Mouse (Mus musculus) midbrain, embryonic 12.5 days (tissue): ENCODE data around the gene Hbb-bh2. TPM values are rescaled to one million over a fixed set of nuclear protein-coding genes. Genes with fewer than 3 reads are reported as not detected.
"Not testable (repeated sequence)": the region's sequence is repeated elsewhere in the genome, so short reads cannot be mapped to it uniquely, and the experiment has no call there.

ENCODE experiments used
- ATAC-seq: fragments of 200-750 bp; cut with Nextera tagmentation; 2 replicates; pipeline ENCODE4 v1.8.0; 2017; ENCODE audit warnings: low read depth, moderate TSS enrichment, moderate library complexity; ENCODE audit not compliant: low FRiP score
- H3K27ac ChIP-seq: fragments of 300-500 bp; sonication (generic); replicated peaks from 2 replicates; pipeline ENCODE4 v1.5.1; 2016; ENCODE audit warnings: mild to moderate bottlenecking
- H3K27me3 ChIP-seq: fragments of 300-500 bp; sonication (generic); 2 replicates; pipeline ENCODE4 v1.6.1; 2016; ENCODE audit warnings: mild to moderate bottlenecking
- H3K36me3 ChIP-seq: fragments of 300-500 bp; sonication (generic); 2 replicates; pipeline ENCODE4 v1.6.1; 2016
- H3K4me1 ChIP-seq: fragments of 300-500 bp; sonication (generic); 2 replicates; pipeline ENCODE4 v1.6.1; 2016
- H3K4me2 ChIP-seq: fragments of 300-500 bp; sonication (generic); replicated peaks from 2 replicates; pipeline ENCODE4 v1.6.1; 2016; ENCODE audit warnings: mild to moderate bottlenecking, moderate library complexity
- H3K4me3 ChIP-seq: fragments of 300-500 bp; sonication (generic); 2 replicates; pipeline ENCODE4 v1.5.1; 2016; ENCODE audit warnings: mild to moderate bottlenecking
- H3K9ac ChIP-seq: fragments of 300-500 bp; sonication (generic); replicated peaks from 2 replicates; pipeline ENCODE4 v1.6.1; 2016; ENCODE audit warnings: mild to moderate bottlenecking, moderate library complexity
- H3K9me3 ChIP-seq: fragments of 300-500 bp; sonication (generic); 2 replicates; pipeline ENCODE4 v1.6.1; 2016; ENCODE audit warnings: mild to moderate bottlenecking
- WGBS: fragments of 180-500 bp; shearing (Covaris S2); methylation state at CpG from one replicate; pipeline ENCODE4 v1.1.7; 2016; 5-methylcytosine and 5-hydroxymethylcytosine counted together
- polyA plus RNA-seq: library from polyadenylated mRNA; unstranded; fragments of >200 nt; fragmentation: Nextera tagmentation; extraction: Ambion mirVana; gene quantifications from 2 replicates; pipeline ENCODE4 v1.2.1, GENCODE M21; 2016

The Hbb-bh2 gene
- polyA plus RNA-seq, 1 experiment from 2014 or later: not detected

DNA sequence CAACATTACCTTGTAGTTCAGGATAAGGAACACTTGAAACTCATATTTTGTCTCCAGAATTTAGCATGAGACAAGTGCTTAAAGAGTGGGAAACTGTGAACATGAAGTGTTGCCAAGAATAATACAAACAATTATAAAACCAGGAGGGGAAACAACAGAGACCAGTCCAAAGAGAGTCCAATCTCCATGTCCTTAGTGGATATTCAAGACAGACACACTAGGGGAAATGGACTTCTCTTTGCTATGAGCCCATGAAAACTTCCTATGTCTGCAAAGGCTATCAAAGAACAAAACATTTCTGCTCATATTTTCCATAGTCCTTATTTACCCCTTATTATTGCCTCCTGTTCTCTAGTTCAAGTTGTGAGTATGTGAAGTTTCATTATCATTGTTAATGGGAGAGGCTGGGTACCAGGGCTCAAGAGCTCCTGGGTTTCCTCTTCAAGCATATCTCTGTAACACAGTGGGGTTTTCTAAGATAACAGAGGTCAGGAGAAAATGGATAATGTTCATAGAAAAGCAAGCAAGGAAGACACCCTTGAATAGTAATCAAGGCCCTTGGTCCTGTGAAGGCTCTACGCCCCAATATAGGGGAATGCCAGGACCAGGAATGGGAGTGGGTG lies 29.0 kb downstream of the Hbb-bh2 start:
- ATAC-seq: no peak
- Histone ChIP-seq H3K4me3 (no peak overlapping the region), H3K36me3 (no peaks in the 10 kb centered on the region), H3K27ac (no peak overlapping the region), H3K9me3 (no peaks in the 10 kb centered on the region), H3K9ac (no peak overlapping the region), H3K4me1 (no peaks in the 10 kb centered on the region), H3K27me3 (no peaks in the 10 kb centered on the region), H3K4me2 (no peak overlapping the region)
- 90% methylated on average over 1 of the region's 1 CpGs for WGBS

DNA sequence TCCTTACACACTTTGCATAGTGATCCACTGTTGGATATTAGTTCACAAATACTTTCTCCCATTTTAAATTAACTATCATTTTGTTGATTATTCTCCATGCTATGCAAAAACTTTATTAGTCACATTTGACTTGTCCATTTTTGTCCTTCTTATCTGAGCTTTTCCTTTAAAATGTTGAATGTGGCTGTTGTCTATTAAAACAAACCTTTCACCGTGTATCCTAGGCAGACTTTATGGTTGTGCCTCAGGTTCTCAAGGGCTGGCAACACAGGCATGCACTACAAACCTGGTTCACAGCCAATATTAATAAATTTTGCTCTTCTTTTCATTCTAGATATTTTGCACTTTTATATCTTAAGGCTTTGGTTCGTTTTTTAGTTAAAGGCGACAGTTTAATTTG lies 29.6 kb downstream of the Hbb-bh2 start:
- H3K27ac ChIP-seq: no peak overlapping the region

DNA sequence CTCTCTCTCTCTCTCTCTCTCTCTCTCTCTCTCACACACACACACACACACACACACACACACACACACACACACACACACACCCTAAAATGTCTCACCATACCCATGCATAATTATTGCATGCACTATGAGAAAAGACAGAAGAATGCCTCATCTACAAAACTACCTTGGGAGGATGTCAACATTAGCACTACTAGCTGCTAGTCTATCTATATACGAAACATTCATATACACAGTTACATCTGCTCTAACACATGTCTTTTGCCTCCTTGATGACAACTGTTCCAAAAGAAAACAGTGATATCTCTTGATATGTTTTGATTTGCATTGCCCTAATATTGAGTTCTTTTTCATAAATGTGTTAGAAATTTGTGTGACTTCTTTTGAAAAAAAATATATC lies 30.0 kb downstream of the Hbb-bh2 start:
- Histone ChIP-seq H3K9ac (no peak overlapping the region), H3K4me1 (no peaks in the 10 kb centered on the region), H3K4me3 (no peak overlapping the region), H3K9me3 (no peaks in the 10 kb centered on the region), H3K27me3 (no peaks in the 10 kb centered on the region), H3K27ac (no peak overlapping the region), H3K36me3 (no peaks in the 10 kb centered on the region), H3K4me2 (no peak overlapping the region)
- WGBS: 86% methylated on average over 1 of the region's 1 CpGs
- ATAC-seq: no peak

More for the DNA sequence above, 29.6 kb downstream of the Hbb-bh2 start:
- 82% methylated on average over 3 of the region's 3 CpGs for WGBS
- Histone ChIP-seq H3K27me3 (no peaks in the 10 kb centered on the region), H3K4me3 (no peak overlapping the region), H3K36me3 (no peaks in the 10 kb centered on the region), H3K9me3 (no peaks in the 10 kb centered on the region), H3K9ac (no peak overlapping the region), H3K4me1 (no peaks in the 10 kb centered on the region), H3K4me2 (no peak overlapping the region)
- no peak for ATAC-seq

DNA sequence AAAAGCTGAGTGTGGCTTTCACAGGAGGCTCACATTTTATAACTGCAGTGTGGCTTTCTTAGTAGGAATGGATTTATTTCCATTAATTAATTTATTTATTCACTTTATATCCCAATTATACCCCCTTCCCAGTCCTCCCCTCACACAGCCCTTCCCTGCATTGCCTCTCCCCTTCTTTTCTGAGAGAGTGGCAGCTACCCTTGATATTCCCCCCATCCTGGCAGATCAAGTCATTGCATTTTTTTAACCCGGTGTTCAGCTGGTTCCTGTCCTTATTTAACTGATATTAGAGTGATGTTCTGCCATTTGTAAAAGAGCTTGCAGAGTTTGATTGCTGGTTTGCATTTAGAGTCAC lies 30.5 kb downstream of the Hbb-bh2 start:
- H3K36me3 ChIP-seq: no peaks in the 10 kb centered on the region

DNA sequence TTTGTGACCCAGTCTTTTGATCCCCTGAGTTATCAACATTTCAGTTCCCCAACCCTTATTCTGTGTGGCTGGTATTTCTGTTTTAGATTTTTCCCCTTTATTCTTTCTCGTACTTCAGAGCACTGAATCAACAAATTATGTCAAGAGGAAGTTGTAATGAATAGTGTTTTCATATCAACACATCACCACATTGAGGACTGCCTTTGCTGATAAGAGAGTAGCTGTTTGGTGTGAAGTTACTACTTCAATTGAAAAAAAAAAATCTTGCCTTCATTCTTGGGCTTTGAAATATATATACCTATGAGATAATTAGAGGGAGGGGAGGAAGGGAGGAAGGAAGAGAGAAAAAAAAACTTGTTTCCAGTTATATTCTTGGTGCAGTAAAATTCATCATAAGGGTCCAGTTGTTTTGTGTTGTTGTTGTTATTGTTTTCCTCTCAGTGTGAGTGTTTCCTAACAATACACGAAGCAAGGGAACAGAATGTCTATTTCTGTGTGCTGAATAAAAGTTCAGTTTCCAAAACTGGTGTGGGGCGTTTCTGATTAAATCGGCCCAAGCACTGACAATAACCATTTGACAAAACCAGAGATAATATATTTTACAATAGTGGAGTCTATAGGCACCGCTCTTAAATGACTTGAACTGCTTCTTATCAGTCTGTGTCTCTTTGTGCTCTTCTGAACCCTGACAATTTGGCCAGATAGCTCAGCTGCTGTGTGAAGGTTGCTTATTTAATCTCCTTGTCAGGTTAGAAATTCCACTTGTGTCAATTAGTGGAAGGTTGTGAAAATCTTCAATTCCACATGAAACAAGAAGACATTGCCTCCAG lies 31.1 kb downstream of the Hbb-bh2 start:
- Histone ChIP-seq H3K36me3 (no peaks in the 10 kb centered on the region), H3K9me3 (no peaks in the 10 kb centered on the region), H3K4me2 (no peak overlapping the region), H3K27ac (no peak overlapping the region), H3K4me3 (no peak overlapping the region), H3K9ac (no peak overlapping the region), H3K27me3 (no peaks in the 10 kb centered on the region), H3K4me1 (no peaks in the 10 kb centered on the region)
- no peak for ATAC-seq
- 71% methylated on average over 5 of the region's 5 CpGs for WGBS

More for the DNA sequence above, 30.5 kb downstream of the Hbb-bh2 start:
- no peak for ATAC-seq
- Histone ChIP-seq H3K27ac (no peak overlapping the region), H3K27me3 (no peaks in the 10 kb centered on the region), H3K4me2 (no peak overlapping the region), H3K4me3 (no peak overlapping the region), H3K4me1 (no peaks in the 10 kb centered on the region), H3K9me3 (no peaks in the 10 kb centered on the region), H3K9ac (no peak overlapping the region)
- 79% methylated on average over 1 of the region's 1 CpGs for WGBS

DNA sequence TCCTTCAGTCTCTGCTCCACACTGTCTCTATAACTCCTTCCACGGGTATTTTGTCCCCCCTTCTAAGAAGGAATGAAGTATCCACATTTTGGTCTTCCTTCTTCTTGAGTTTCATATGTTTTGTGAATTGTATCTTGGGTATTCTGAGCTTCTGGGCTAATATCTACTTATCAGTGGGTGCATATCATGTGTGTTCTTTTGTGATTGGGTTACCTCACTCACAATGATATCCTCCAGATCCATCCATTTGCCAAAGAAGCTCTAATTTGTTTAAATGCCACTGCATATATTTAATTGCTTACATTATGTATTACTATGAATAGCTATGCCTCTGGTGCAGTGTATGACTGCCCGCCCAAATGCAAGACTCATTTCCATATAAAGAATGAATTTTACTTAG lies 32.2 kb downstream of the Hbb-bh2 start:
- 71% methylated on average over 2 of the region's 2 CpGs for WGBS
- ATAC-seq, H3K27ac ChIP-seq: not testable (repeated sequence)

DNA sequence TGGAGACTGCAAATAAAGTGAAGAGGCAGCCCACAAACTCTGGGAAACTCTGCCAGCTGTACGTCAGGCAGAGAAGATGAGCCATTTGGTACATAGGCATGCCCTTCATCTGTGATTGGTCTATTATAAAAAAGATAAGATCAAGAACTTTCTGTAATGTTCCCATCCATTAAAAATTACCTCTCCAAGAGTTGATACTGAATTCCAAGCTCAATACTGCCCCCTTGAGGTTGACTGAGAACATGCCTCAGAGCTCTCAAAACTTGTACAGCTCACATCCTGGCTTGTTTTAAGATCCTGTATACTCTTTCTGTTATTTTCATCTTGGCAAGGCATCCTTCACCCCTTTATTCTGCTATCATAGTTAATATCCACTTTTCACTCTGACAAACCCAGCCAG lies 33.5 kb downstream of the Hbb-bh2 start:
- 74% methylated on average over 1 of the region's 1 CpGs for WGBS
- no peaks in the 10 kb centered on the region for H3K36me3 ChIP-seq
- no peaks in the 10 kb centered on the region for H3K9me3 ChIP-seq
- H3K27me3 ChIP-seq: no peaks in the 10 kb centered on the region
- H3K9ac ChIP-seq: no peak overlapping the region
- no peaks in the 10 kb centered on the region for H3K4me1 ChIP-seq
- H3K4me2 ChIP-seq: no peak overlapping the region
- no peak overlapping the region for H3K27ac ChIP-seq
- H3K4me3 ChIP-seq: no peak overlapping the region
- no peak for ATAC-seq

More for the DNA sequence above, 32.2 kb downstream of the Hbb-bh2 start:
- H3K36me3 ChIP-seq, H3K4me1 ChIP-seq, H3K4me3 ChIP-seq, H3K4me2 ChIP-seq, H3K9ac ChIP-seq, H3K27me3 ChIP-seq, H3K9me3 ChIP-seq: not testable (repeated sequence)

DNA sequence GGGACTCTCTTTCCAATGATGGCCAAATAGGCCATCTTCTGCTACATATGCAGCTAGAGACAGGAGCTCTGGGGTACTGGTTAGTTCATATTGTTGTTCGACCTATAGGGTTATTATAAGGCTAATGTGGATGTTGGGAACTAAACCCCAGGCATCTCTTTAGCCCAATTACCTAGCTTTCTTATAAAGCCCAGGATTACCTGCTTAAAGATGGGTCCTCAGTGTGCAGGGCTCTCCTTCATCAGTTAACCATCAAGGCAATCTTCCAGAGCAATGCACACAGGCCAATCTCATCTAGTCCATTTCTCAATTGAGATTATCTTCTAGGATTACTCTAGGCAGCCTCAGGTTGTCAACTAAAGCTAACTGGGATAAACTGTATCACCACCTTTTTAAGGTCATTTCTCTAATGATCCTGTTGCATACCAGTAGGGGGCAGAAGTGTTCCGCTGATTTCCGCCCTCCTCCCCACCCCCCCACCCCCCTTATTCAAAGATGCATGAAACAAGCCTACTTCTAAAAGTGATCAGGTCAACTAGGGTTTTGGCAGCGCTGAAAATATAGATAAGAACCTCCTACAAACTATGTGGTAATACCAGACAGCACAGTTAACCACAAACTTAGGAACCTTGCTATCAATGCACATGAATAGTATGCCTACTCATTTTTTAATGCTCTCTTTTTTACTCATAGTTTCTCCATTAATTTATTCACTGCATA lies 47.5 kb downstream of the Hbb-bh2 start:
- no peak overlapping the region for H3K9ac ChIP-seq
- H3K27ac ChIP-seq: no peak overlapping the region
- no peaks in the 10 kb centered on the region for H3K4me1 ChIP-seq
- H3K36me3 ChIP-seq: no peaks in the 10 kb centered on the region
- no peaks in the 10 kb centered on the region for H3K27me3 ChIP-seq
- no peak overlapping the region for H3K4me3 ChIP-seq
- ATAC-seq: no peak
- H3K9me3 ChIP-seq: no peaks in the 10 kb centered on the region
- H3K4me2 ChIP-seq: no peak overlapping the region
- WGBS: 27% methylated on average over 4 of the region's 4 CpGs

DNA sequence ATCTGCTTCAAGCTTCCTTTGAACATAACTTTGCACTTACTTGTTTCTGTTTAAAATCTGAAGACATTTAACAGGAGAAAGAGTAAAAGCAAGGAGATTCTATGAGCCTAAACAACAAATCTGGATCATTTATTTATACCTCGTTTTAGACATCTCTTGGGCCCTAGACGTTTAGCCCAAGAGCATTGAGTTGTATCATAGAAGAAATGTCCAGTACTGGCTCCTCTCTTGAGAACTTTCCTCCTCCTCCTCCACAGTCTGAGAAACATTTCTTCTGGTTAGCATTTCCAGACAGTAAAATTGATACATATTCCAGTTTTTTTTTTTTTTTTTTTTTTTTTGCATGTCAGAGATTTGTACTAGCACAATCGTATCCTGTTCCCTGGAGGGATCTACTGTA lies 48.6 kb downstream of the Hbb-bh2 start, which contains the start of gene Olfr67:
Gene Olfr67, minus strand, starts transcription at position 101 of the 400 bp plus-strand sequence.
- Histone ChIP-seq H3K27me3 (no peaks in the 10 kb centered on the region), H3K4me1 (no peaks in the 10 kb centered on the region), H3K36me3 (no peaks in the 10 kb centered on the region), H3K9me3 (no peaks in the 10 kb centered on the region), H3K9ac (no peak within 1 kb of the TSS), H3K27ac (no peak within 1 kb of the TSS), H3K4me2 (no peak within 1 kb of the TSS), H3K4me3 (no peak within 1 kb of the TSS)
- ATAC-seq: no peak
- WGBS: 91% methylated on average over 3 of the region's 3 CpGs

Other genes starting within 250 kb of the Hbb-bh2 start
- gene Olfr619, start 239.9 kb downstream of the Hbb-bh2 start, polyA plus RNA-seq: not detected in 2 replicates
- not detected in 2 replicates for gene Olfr620, start 228.0 kb downstream of the Hbb-bh2 start, polyA plus RNA-seq
- gene Olfr622, start 197.8 kb downstream of the Hbb-bh2 start, polyA plus RNA-seq: not detected in 2 replicates
- gene Olfr623, start 176.8 kb downstream of the Hbb-bh2 start, polyA plus RNA-seq: not detected in 2 replicates
- gene Olfr624, start 169.3 kb downstream of the Hbb-bh2 start, polyA plus RNA-seq: not detected in 2 replicates
- gene Olfr625-ps1, start 157.8 kb downstream of the Hbb-bh2 start, polyA plus RNA-seq: not detected in 2 replicates
- gene Olfr243, start 125.8 kb downstream of the Hbb-bh2 start, polyA plus RNA-seq: not detected in 2 replicates
- not detected in 2 replicates for gene Olfr628, start 110.1 kb downstream of the Hbb-bh2 start, polyA plus RNA-seq
- gene Olfr629, start 95.6 kb downstream of the Hbb-bh2 start, polyA plus RNA-seq: not detected in 2 replicates
- gene Olfr630, start 83.2 kb downstream of the Hbb-bh2 start, polyA plus RNA-seq: not detected in 2 replicates
- not detected in 2 replicates for gene Olfr69, start 68.9 kb downstream of the Hbb-bh2 start, polyA plus RNA-seq
- gene Olfr68, start 60.8 kb downstream of the Hbb-bh2 start, polyA plus RNA-seq: not detected in 2 replicates
- gene Olfr67, start 48.7 kb downstream of the Hbb-bh2 start, polyA plus RNA-seq: not detected in 2 replicates
- gene Hbb-bt, start 26.5 kb downstream of the Hbb-bh2 start, polyA plus RNA-seq: 769 and 928 TPM in 2 replicates
- gene Hbb-bs, start 12.4 kb downstream of the Hbb-bh2 start, polyA plus RNA-seq: 643 and 809 TPM in 2 replicates
- 623 and 675 TPM in 2 replicates for gene Hbb-bh1, start 2.6 kb upstream of the Hbb-bh2 start, polyA plus RNA-seq
- 8,301 and 9,167 TPM in 2 replicates for gene Hbb-y, start 12.7 kb upstream of the Hbb-bh2 start, polyA plus RNA-seq
- not detected in 2 replicates for gene Olfr66, start 45.7 kb upstream of the Hbb-bh2 start, polyA plus RNA-seq
- gene Olfr64, start 54.0 kb upstream of the Hbb-bh2 start, polyA plus RNA-seq: not detected in 2 replicates
- not detected in 2 replicates for gene Olfr65, start 63.0 kb upstream of the Hbb-bh2 start, polyA plus RNA-seq
- not detected in 2 replicates for gene Olfr631, start 88.3 kb upstream of the Hbb-bh2 start, polyA plus RNA-seq
- not detected in 2 replicates for gene Olfr632, start 93.8 kb upstream of the Hbb-bh2 start, polyA plus RNA-seq
- not detected in 2 replicates for gene Olfr633, start 103.9 kb upstream of the Hbb-bh2 start, polyA plus RNA-seq
- not detected in 2 replicates for gene Olfr635, start 130.6 kb upstream of the Hbb-bh2 start, polyA plus RNA-seq
- gene Olfr638, start 158.2 kb upstream of the Hbb-bh2 start, polyA plus RNA-seq: not detected in 2 replicates
- 0.04 TPM in 1 of 2 replicates, not detected in the other for gene Olfr639, start 176.8 kb upstream of the Hbb-bh2 start, polyA plus RNA-seq
- gene Olfr640, start 185.1 kb upstream of the Hbb-bh2 start, polyA plus RNA-seq: not detected in 2 replicates
- not detected in 2 replicates for gene Olfr641, start 194.9 kb upstream of the Hbb-bh2 start, polyA plus RNA-seq
- gene Olfr642, start 212.1 kb upstream of the Hbb-bh2 start, polyA plus RNA-seq: not detected in 2 replicates
- gene 4930516K23Rik, start 220.9 kb upstream of the Hbb-bh2 start, polyA plus RNA-seq: not detected in 2 replicates
- gene Olfr644, start 231.3 kb upstream of the Hbb-bh2 start, polyA plus RNA-seq: not detected in 2 replicates
- gene Olfr645, start 244.9 kb upstream of the Hbb-bh2 start, polyA plus RNA-seq: not detected in 2 replicates